Comparison of ENCODE assay signal across 15 mouse cellular contexts in genomic region chr11:65740811-65741210, GRCm38 (mm10).
"Had no signal": no experiment of that assay in that cellular context is flagged by ENCODE, and none has a peak within 500 bp of the region (broad histone marks: within the 10 kb centered on the region; RNA-seq: fewer than 3 reads in every experiment).

No protein-coding gene starts in this region.

- H3K4me1 ChIP-seq: limb, embryonic 12.5 days; stomach, embryonic 15.5 days had no signal

- H3K36me3 ChIP-seq: midbrain, embryonic 12.5 days; stomach, embryonic 15.5 days had no signal

- H3K9ac ChIP-seq: limb, embryonic 12.5 days; midbrain, embryonic 12.5 days; stomach, embryonic 15.5 days had no signal

- H3K4me3 ChIP-seq: limb, embryonic 12.5 days; midbrain, embryonic 12.5 days; stomach, embryonic 15.5 days had no signal

- H3K27ac ChIP-seq: kidney, postnatal 0 days; limb, embryonic 12.5 days; midbrain, embryonic 12.5 days; stomach, embryonic 15.5 days had no signal

- H3K4me2 ChIP-seq: limb, embryonic 12.5 days; midbrain, embryonic 12.5 days; stomach, embryonic 15.5 days had no signal

- DNase-seq: kidney, adult 11 months; kidney, adult 9 months; kidney, postnatal 36 days; layer of hippocampus, adult 9-11 months; layer of hippocampus, postnatal 36 days; lung, adult 2 months; lung, postnatal 36 days; right cerebral cortex, postnatal 14 days; thymus, postnatal 25 days had no signal

- ATAC-seq: lung, postnatal 0 days; midbrain, embryonic 16.5 days had no signal

- H3K9me3 ChIP-seq: limb, embryonic 12.5 days; midbrain, embryonic 12.5 days; stomach, embryonic 15.5 days had no signal

- H3K27me3 ChIP-seq: limb, embryonic 12.5 days; midbrain, embryonic 12.5 days; stomach, embryonic 15.5 days had no signal
